Mouse (Mus musculus) megakaryocyte, embryonic 14.5 days (primary cell): Measurements from ENCODE around the gene Tmem151b.

Experiments
- FLI1 ChIP-seq: IDR thresholded peaks from 2 replicates; pipeline ENCODE4 v1.6.1; 2012; ENCODE audit warnings: low read length, inconsistent platforms, mixed read lengths
- GATA1 ChIP-seq: IDR thresholded peaks from 3 replicates; pipeline ENCODE4 v1.6.1; 2012; ENCODE audit warnings: mixed read lengths, low read length, inconsistent platforms, borderline replicate concordance

GRCm38 (mm10) chr17:45566360-45567161, 17.1 kb upstream of the Tmem151b start:
- TF ChIP-seq GATA1 (no peak), FLI1 (no peak)
